Mouse (Mus musculus) hindbrain, embryonic 10.5 days (tissue): ENCODE results near the gene Atp2b4. TPM values are rescaled to one million over a fixed set of nuclear protein-coding genes. Genes with fewer than 3 reads are reported as not detected.
A peak's percentile ranks its signal among the peaks of the same experiment; 100 is the strongest.

ENCODE experiments used
- DNase-seq: peaks from one replicate; pipeline ENCODE4 v3.0.0-alpha.2; 2017; ENCODE audit warnings: low spot score
- H3K27ac ChIP-seq: fragments of 300-500 bp; sonication (generic); 2 replicates; pipeline ENCODE4 v1.5.1; 2016; ENCODE audit warnings: mild to moderate bottlenecking, moderate library complexity
- H3K27me3 ChIP-seq: fragments of 300-500 bp; sonication (generic); 2 replicates; pipeline ENCODE4 v1.6.1; 2016; ENCODE audit warnings: mild to moderate bottlenecking; ENCODE audit not compliant: poor library complexity, insufficient read depth, severe bottlenecking
- H3K36me3 ChIP-seq: fragments of 300-500 bp; sonication (generic); 2 replicates; pipeline ENCODE4 v1.6.1; 2016; ENCODE audit warnings: mild to moderate bottlenecking, moderate library complexity
- H3K4me1 ChIP-seq: fragments of 300-500 bp; sonication (generic); replicated peaks from 2 replicates; pipeline ENCODE4 v1.6.1; 2016; ENCODE audit warnings: mild to moderate bottlenecking
- H3K4me3 ChIP-seq: fragments of 300-500 bp; sonication (generic); 2 replicates; pipeline ENCODE4 v1.5.1; 2016; ENCODE audit warnings: mild to moderate bottlenecking, moderate library complexity
- H3K9me3 ChIP-seq: fragments of 300-500 bp; sonication (generic); 2 replicates; pipeline ENCODE4 v1.6.1; 2016; ENCODE audit warnings: mild to moderate bottlenecking, moderate library complexity
- WGBS: fragments of 180-500 bp; shearing (Covaris S2); methylation state at CpG from one replicate; pipeline ENCODE4 v1.1.7; 2016; 5-methylcytosine and 5-hydroxymethylcytosine counted together
- polyA plus RNA-seq: library from polyadenylated mRNA; unstranded; fragments of >200 nt; fragmentation: Nextera tagmentation; extraction: Ambion mirVana; gene quantifications from 2 replicates; pipeline ENCODE4 v1.2.1, GENCODE M21; 2016

Atp2b4 gene
- polyA plus RNA-seq, 1 experiment from 2014 or later: 4.6 TPM

GRCm38 (mm10) chr1:133761278-133761677, 39.6 kb downstream of the Atp2b4 start:
- Histone ChIP-seq H3K27ac (no peak overlapping the region), H3K27me3 (no peaks in the 10 kb centered on the region), H3K4me1 (peaks cover 34% of the 10 kb centered on the region), H3K4me3 (no peak overlapping the region), H3K36me3 (no peaks in the 10 kb centered on the region), H3K9me3 (no peaks in the 10 kb centered on the region)
- whole genome bisulfite sequencing: 78% methylated on average over 5 of the region's 5 CpGs
- DNase-seq: no peak

GRCm38 (mm10) chr1:133754317-133754868, 46.4 kb downstream of the Atp2b4 start:
- H3K4me1 ChIP-seq: peaks cover 2% of the 10 kb centered on the region
- H3K27me3 ChIP-seq: no peaks in the 10 kb centered on the region
- H3K36me3 ChIP-seq: no peaks in the 10 kb centered on the region
- no peak overlapping the region for H3K4me3 ChIP-seq
- H3K27ac ChIP-seq: 0 out of 2 replicates have a peak overlapping the region, but pooled peaks have one; percentile 26
- no peak for DNase-seq
- H3K9me3 ChIP-seq: no peaks in the 10 kb centered on the region
- WGBS: 86% methylated on average over 4 of the region's 4 CpGs

GRCm38 (mm10) chr1:133753325-133753724, 47.5 kb downstream of the Atp2b4 start:
- Histone ChIP-seq H3K36me3 (no peaks in the 10 kb centered on the region), H3K4me3 (no peak overlapping the region), H3K4me1 (peaks cover 6% of the 10 kb centered on the region), H3K27me3 (no peaks in the 10 kb centered on the region), H3K27ac (no peak overlapping the region), H3K9me3 (no peaks in the 10 kb centered on the region)
- DNase-seq: no peak
- WGBS: 88% methylated on average over 8 of the region's 8 CpGs

GRCm38 (mm10) chr1:133751621-133752020, 49.2 kb downstream of the Atp2b4 start:
- Histone ChIP-seq H3K4me3 (no peak overlapping the region), H3K9me3 (no peaks in the 10 kb centered on the region), H3K27me3 (no peaks in the 10 kb centered on the region), H3K27ac (no peak overlapping the region), H3K36me3 (no peaks in the 10 kb centered on the region), H3K4me1 (peaks cover 6% of the 10 kb centered on the region)
- DNase-seq: no peak
- WGBS: 80% methylated on average over 3 of the region's 3 CpGs

GRCm38 (mm10) chr1:133749954-133750353, 50.9 kb downstream of the Atp2b4 start:
- Histone ChIP-seq H3K4me3 (no peak overlapping the region), H3K9me3 (no peaks in the 10 kb centered on the region), H3K36me3 (no peaks in the 10 kb centered on the region), H3K27ac (no peak overlapping the region), H3K4me1 (peaks cover 6% of the 10 kb centered on the region), H3K27me3 (0 out of 2 replicates have a peak, but pooled peaks cover 3% of the 10 kb centered on the region)
- DNase-seq: no peak
- WGBS: 90% methylated on average over 4 of the region's 4 CpGs

- H3K27me3 ChIP-seq: peaks cover 24% of the 10 kb centered on the region
- H3K4me1 ChIP-seq: peaks cover 27% of the 10 kb centered on the region
- WGBS: 62% methylated on average over 9 of the region's 9 CpGs
- H3K27ac ChIP-seq: no peak overlapping the region; the same call in 1 of the 2 replicates
- no peaks in the 10 kb centered on the region for H3K36me3 ChIP-seq
- H3K9me3 ChIP-seq: no peaks in the 10 kb centered on the region
- DNase-seq: no peak
- H3K4me3 ChIP-seq: no peak overlapping the region
Observed at GRCm38 (mm10) chr1:133745078-133745495, 55.8 kb downstream of the Atp2b4 start.

- Histone ChIP-seq H3K27me3 (peaks cover 24% of the 10 kb centered on the region), H3K27ac (no peak overlapping the region), H3K9me3 (no peaks in the 10 kb centered on the region), H3K4me3 (no peak overlapping the region), H3K36me3 (no peaks in the 10 kb centered on the region), H3K4me1 (peaks cover 27% of the 10 kb centered on the region)
- WGBS: 78% methylated on average over 4 of the region's 4 CpGs
- DNase-seq: no peak
Observed at GRCm38 (mm10) chr1:133744609-133745008, 56.2 kb downstream of the Atp2b4 start.

GRCm38 (mm10) chr1:133742517-133742916, 58.3 kb downstream of the Atp2b4 start:
- Histone ChIP-seq H3K27ac (peak overlapping the region; percentile 71), H3K27me3 (peaks cover 32% of the 10 kb centered on the region), H3K4me3 (no peak overlapping the region), H3K36me3 (no peaks in the 10 kb centered on the region), H3K9me3 (no peaks in the 10 kb centered on the region), H3K4me1 (peaks cover 22% of the 10 kb centered on the region)
- DNase-seq: no peak
- WGBS: 24% methylated on average over 8 of the region's 8 CpGs

- H3K27ac ChIP-seq: peak overlapping the region; percentile 71
- WGBS: 49% methylated on average over 11 of the region's 11 CpGs
- no peaks in the 10 kb centered on the region for H3K36me3 ChIP-seq
- no peaks in the 10 kb centered on the region for H3K9me3 ChIP-seq
- DNase-seq: peak; percentile 12
- H3K27me3 ChIP-seq: peaks cover 34% of the 10 kb centered on the region
- peaks cover 22% of the 10 kb centered on the region for H3K4me1 ChIP-seq
- no peak overlapping the region for H3K4me3 ChIP-seq
Observed at GRCm38 (mm10) chr1:133741881-133742434, 58.9 kb downstream of the Atp2b4 start.

- Histone ChIP-seq H3K9me3 (no peaks in the 10 kb centered on the region), H3K36me3 (no peaks in the 10 kb centered on the region), H3K27ac (no peak overlapping the region), H3K4me3 (no peak overlapping the region), H3K27me3 (peaks cover 34% of the 10 kb centered on the region), H3K4me1 (peaks cover 24% of the 10 kb centered on the region)
- no peak for DNase-seq
- WGBS: 84% methylated on average over 6 of the region's 6 CpGs
Observed at GRCm38 (mm10) chr1:133741171-133741570, 59.7 kb downstream of the Atp2b4 start.

GRCm38 (mm10) chr1:133736664-133737063, 64.2 kb downstream of the Atp2b4 start:
- no peak overlapping the region for H3K27ac ChIP-seq
- no peak for DNase-seq
- peaks cover 28% of the 10 kb centered on the region; the same call in 1 of the 2 replicates for H3K27me3 ChIP-seq
- 70% methylated on average over 7 of the region's 7 CpGs for WGBS
- no peak overlapping the region for H3K4me3 ChIP-seq
- peaks cover 25% of the 10 kb centered on the region for H3K4me1 ChIP-seq
- peaks cover 2% of the 10 kb centered on the region for H3K36me3 ChIP-seq
- H3K9me3 ChIP-seq: no peaks in the 10 kb centered on the region

GRCm38 (mm10) chr1:133735995-133736652, 64.7 kb downstream of the Atp2b4 start:
- Histone ChIP-seq H3K9me3 (no peaks in the 10 kb centered on the region), H3K36me3 (peaks cover 6% of the 10 kb centered on the region), H3K4me3 (peak overlapping the region; percentile 48), H3K27ac (peak overlapping the region; percentile 85), H3K4me1 (peaks cover 20% of the 10 kb centered on the region), H3K27me3 (peaks cover 27% of the 10 kb centered on the region; the same call in 1 of the 2 replicates)
- DNase-seq: peak; percentile 77
- WGBS: 18% methylated on average over 17 of the region's 17 CpGs

- no peak for DNase-seq
- 59% methylated on average over 11 of the region's 11 CpGs for WGBS
- no peaks in the 10 kb centered on the region for H3K9me3 ChIP-seq
- H3K27ac ChIP-seq: no peak overlapping the region
- peaks cover 28% of the 10 kb centered on the region for H3K36me3 ChIP-seq
- peaks cover 22% of the 10 kb centered on the region; the same call in 1 of the 2 replicates for H3K27me3 ChIP-seq
- H3K4me3 ChIP-seq: no peak overlapping the region
- H3K4me1 ChIP-seq: peaks cover 20% of the 10 kb centered on the region
Observed at GRCm38 (mm10) chr1:133732814-133733213, 68.0 kb downstream of the Atp2b4 start.
